Mouse (Mus musculus): ENCODE data around the gene Ndufa4l2. TPM values are rescaled to one million over a fixed set of nuclear protein-coding genes. Genes with fewer than 3 reads are reported as not detected.

Ndufa4l2 gene
- total RNA-seq (2021): 1 to 10 TPM; 6.0 to 7.0 TPM

- intact Hi-C loops (cut with DNase I): no loop called here
Observed at GRCm38 (mm10) chr10:127514764-127515163, at the start of gene Ndufa4l2. Gene Ndufa4l2 (plus strand): TSS chr10:127514967.

DNA sequence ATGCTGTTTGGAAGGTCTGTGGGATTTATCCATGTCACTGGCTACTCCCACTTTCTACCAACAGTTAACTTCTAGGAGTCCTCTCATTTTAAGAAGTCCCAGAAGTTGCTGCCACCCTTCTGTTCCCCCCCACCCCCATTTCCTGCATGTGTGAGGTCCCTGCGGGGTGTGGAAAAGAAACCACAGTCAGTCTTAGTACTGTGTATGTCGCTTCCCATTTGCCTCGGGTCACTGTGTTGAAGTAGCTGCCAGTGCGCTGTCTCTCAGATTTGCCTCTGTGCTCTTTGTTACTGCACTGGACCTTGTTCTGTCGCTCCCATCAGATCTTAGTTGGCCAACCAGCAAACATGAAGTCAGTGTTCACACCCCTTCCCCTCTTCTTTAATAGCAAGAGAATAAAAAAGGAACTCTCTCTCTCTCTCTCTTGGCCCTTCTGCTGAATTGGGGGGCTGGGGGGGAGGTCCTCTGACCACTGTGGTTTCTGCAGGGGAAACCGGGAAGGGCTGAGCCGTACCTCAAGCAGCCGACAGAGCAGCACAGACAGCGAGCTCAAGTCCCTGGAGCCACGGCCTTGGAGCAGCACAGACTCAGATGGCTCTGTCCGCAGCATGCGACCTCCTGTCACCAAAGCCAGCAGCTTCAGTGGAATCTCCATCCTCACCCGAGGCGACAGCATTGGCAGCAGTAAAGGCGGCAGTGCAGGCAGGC lies 43.3 kb upstream of the Ndufa4l2 start:
- peak in 1 of 2 experiments; percentile 33 for DNase-seq (ENCODE audit: extremely low spot score in 1 of 2, low spot score in 2 of 2)
- intact Hi-C loops (cut with DNase I): no loop called here

More at GRCm38 (mm10) chr10:127514764-127515163, at the start of gene Ndufa4l2:
- peak in 1 of 2 experiments; percentile 79 for DNase-seq (ENCODE audit: extremely low spot score in 1 of 2, low spot score in 2 of 2)

GRCm38 (mm10) chr10:127472722-127473121 lies 42.0 kb upstream of the Ndufa4l2 start:
- no peak for DNase-seq (ENCODE audit: extremely low spot score in 1 of 2, low spot score in 2 of 2)
- intact Hi-C loops (cut with DNase I): no loop called here

DNA sequence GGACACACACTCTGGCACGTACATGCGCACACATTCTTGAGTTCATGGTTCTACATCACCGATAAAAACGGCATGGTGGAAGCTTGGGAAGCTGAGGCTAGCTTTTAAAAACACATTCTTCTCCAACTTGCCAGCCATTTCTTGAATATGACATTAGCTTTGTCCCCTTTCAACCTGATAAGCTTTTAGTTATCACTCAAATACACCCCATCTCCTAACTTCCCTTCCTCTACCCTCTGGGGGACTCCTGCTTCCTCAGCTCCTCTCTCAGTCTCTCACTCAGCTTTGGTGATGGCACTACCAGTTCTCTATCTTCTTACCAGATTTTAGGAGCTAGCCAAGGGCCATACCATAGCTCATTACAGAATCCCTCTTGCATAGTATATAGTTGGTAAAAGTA lies 39.6 kb upstream of the Ndufa4l2 start:
- intact Hi-C loops (cut with DNase I): no loop called here
- no peak for DNase-seq (ENCODE audit: extremely low spot score in 1 of 2, low spot score in 2 of 2)

DNA sequence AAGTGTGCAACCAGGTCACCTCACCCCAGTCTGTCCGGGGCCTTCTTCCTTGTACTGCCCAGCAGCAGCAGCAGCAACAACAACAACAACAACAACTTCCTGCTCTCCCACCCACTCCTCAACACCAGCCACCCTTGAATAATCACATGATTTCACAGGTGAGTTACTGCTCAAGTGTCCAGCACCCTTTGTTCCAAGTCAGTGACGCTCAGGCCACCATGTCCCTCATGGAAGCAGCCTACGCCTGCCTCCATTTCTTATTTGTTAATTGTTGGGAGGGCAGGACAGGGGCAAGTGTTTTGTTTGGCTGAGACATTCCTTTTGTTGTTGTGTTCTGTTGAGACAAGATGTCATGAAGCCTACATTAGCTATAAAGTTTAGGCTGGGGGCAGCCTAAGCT lies 38.2 kb upstream of the Ndufa4l2 start:
- DNase-seq (ENCODE audit: extremely low spot score in 1 of 2, low spot score in 2 of 2): no peak
- intact Hi-C loops (cut with DNase I): no loop called here

DNA sequence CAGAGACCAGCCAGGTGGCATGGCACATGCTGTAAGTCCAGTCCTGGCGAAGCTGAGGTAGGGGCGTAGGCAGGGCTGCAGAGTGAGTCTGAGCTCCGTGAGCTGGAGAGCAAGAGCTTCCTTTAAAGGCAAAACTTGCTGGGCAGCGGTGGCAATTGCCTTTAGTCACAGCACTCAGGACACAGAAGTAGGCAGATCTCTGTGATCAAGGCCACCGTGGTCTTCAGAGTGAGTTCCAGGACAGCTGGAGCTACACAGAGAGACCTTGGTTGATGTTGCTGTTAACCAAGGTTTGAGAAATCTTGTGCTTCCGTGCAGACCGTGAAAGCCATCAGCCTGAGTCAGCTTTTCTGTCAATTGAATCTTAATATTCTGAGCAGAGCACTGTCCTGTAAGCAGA lies 37.5 kb upstream of the Ndufa4l2 start:
- no peak for DNase-seq (ENCODE audit: extremely low spot score in 1 of 2, low spot score in 2 of 2)
- intact Hi-C loops (cut with DNase I): no loop called here

- intact Hi-C loops (cut with DNase I): no loop called here
- DNase-seq (ENCODE audit: extremely low spot score in 1 of 2, low spot score in 2 of 2): no peak
Observed at GRCm38 (mm10) chr10:127479131-127479530, 35.6 kb upstream of the Ndufa4l2 start.

DNA sequence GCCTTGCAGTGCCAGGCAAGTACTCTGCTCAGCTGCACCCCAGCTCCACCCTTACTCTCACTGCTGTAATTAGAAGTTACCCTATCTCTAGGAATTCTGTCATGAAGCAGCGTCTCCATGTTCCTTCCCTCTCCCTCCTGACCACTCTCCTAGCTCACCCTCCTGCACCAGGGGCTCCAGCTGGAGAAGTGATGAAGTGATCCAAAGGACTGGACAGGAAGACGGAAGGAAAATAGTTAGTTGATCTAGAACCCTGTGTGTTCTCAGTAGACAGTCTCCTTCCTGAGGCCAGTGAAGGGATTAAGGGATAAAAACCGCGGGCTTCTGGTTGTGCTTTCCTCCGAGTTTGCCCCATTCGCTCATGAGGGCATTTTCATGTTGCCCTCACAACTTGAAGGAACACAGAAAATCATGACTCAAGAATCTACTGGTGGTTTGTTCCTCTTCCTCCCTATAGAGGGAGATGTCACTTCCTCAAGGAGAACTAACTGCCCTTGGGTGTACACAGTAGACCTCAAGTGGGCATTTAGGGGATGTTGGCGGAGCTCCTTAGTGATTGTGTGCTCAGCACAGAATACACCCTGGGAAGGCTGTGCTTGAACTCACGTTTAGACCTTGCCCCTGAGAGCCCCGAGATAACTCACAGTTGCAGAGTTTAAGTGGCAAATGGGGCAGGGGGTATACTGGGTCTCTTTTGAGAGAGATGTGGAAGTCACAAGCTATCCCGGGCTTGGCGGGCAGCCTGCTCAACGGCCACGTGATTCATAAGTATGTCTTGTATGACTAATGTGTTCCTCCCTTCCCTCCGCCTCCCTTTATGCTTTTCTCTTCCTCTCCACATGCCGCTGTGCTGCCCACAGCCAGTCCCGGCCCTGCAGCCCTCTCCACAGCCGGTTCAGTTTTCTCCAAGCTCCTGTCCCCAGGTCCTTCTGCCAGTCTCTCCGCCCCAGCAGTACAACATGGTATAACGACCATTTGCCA lies 33.6 kb upstream of the Ndufa4l2 start:
- intact Hi-C loops (cut with DNase I): no loop called here
- DNase-seq (ENCODE audit: extremely low spot score in 1 of 2, low spot score in 2 of 2): no peak

DNA sequence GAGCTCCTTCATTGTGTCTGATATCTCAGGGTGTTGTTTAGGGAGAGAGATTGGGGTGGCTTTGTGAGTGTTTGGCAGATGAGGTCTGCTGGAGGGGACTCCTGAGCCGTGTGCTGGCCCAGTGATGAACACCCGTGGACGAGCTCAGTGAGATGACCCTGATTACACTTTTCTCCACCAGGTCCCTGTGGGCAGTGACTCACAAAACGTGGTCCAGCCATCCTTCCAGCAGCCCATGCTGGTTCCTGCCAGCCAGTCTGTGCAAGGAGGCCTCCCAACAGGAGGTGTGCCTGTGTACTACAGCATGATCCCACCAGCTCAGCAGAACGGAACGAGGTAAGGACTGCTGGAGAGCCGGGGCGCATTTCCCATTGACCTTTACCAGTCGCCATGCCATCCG lies 29.5 kb upstream of the Ndufa4l2 start:
- intact Hi-C loops (cut with DNase I): no loop called here

GRCm38 (mm10) chr10:127488856-127489255 lies 25.9 kb upstream of the Ndufa4l2 start:
- intact Hi-C loops (cut with DNase I): no loop called here
- DNase-seq (ENCODE audit: extremely low spot score in 1 of 2, low spot score in 2 of 2): no peak

More for the DNA sequence above, 29.5 kb upstream of the Ndufa4l2 start:
- no peak for DNase-seq (ENCODE audit: extremely low spot score in 1 of 2, low spot score in 2 of 2)

- intact Hi-C loops (cut with DNase I): no loop called here
- no peak for DNase-seq (ENCODE audit: extremely low spot score in 1 of 2, low spot score in 2 of 2)
Observed at GRCm38 (mm10) chr10:127490160-127491127, 24.3 kb upstream of the Ndufa4l2 start.

DNA sequence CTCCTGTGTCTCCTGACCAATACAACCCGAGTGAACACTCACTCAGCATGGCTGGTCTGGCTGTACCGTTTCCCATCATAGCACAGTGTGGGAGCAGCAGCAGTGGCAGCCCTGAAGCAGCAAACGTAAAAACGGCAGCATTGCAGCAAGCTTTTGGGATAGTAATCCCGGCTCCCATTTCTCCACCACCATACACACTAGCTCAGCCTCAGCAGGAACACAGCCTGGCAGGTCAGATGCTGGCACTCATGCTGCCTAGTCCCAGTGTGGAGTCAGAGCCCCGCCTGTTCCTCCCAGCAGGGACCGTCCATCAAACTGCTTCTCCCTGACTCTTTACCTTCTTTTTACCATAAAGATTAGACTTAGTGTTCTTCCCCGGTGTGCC lies 23.6 kb upstream of the Ndufa4l2 start:
- no peak for DNase-seq (ENCODE audit: extremely low spot score in 1 of 2, low spot score in 2 of 2)

GRCm38 (mm10) chr10:127492118-127492517 lies 22.6 kb upstream of the Ndufa4l2 start:
- intact Hi-C loops (cut with DNase I): no loop called here

More for the DNA sequence above, 23.6 kb upstream of the Ndufa4l2 start:
- intact Hi-C loops (cut with DNase I): no loop called here

DNA sequence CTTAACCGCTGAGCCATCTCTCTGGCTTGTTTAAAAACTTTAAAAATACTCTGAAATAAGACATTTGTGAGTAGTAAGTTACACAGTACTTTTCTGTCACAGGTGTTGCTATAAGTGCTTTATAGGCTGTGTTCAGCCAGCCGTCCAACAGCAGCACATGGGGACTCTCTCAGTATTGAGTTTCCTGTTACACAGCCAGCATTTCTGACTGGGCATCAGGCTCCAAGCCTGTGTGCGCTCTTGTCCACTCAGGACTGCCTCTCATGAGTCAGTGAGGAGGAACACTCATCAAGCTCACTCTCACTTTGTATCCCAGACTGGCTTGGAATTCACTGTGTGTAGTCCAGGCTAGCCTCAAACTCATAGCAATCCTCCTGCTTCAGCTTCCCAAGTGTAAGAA lies 18.6 kb upstream of the Ndufa4l2 start:
- DNase-seq (ENCODE audit: extremely low spot score in 1 of 2, low spot score in 2 of 2): no peak
- intact Hi-C loops (cut with DNase I): no loop called here

More at GRCm38 (mm10) chr10:127492118-127492517, 22.6 kb upstream of the Ndufa4l2 start:
- DNase-seq (ENCODE audit: extremely low spot score in 1 of 2, low spot score in 2 of 2): peak in 1 of 2 experiments; percentile 13

DNA sequence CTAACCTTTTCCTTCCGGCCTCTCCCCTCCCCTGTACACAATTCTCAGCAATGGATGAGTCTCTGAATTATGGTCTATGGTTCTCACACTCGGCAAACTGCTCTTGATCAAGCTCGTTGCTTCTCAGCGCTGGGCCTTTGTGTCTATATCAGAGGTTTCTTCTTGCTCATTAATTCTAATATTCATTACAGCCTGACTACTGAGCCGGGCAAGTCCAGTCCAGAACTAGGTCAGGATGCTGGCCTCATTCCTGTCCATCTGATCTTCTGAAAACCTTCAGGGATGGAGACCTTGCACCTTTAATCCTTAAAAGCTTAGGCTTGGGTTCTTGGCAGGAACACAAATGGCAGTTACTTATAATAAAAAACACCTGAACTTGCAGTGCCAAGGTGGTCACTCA lies 15.3 kb upstream of the Ndufa4l2 start:
- intact Hi-C loops (cut with DNase I): no loop called here
- no peak for DNase-seq (ENCODE audit: extremely low spot score in 1 of 2, low spot score in 2 of 2)

DNA sequence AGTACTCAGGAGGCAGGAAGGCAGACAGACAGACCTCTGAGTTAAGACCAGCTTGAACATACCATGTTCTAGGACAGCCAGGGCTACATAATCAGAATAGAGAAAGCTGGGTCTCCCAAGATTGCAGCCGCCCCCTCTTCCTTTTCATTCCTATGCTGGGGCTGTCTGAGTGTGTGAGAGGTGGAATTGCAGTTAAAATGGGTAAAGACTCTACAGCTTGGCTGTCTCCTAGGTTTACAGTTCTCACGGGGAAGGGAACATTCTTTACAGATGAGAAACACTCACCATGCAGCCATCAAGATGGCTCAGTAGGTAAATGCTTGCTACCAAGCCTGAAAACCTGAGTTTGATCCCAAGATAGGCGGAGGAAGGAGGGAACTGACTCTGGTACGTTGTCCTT lies 14.7 kb upstream of the Ndufa4l2 start:
- intact Hi-C loops (cut with DNase I): no loop called here
- no peak for DNase-seq (ENCODE audit: extremely low spot score in 1 of 2, low spot score in 2 of 2)

DNA sequence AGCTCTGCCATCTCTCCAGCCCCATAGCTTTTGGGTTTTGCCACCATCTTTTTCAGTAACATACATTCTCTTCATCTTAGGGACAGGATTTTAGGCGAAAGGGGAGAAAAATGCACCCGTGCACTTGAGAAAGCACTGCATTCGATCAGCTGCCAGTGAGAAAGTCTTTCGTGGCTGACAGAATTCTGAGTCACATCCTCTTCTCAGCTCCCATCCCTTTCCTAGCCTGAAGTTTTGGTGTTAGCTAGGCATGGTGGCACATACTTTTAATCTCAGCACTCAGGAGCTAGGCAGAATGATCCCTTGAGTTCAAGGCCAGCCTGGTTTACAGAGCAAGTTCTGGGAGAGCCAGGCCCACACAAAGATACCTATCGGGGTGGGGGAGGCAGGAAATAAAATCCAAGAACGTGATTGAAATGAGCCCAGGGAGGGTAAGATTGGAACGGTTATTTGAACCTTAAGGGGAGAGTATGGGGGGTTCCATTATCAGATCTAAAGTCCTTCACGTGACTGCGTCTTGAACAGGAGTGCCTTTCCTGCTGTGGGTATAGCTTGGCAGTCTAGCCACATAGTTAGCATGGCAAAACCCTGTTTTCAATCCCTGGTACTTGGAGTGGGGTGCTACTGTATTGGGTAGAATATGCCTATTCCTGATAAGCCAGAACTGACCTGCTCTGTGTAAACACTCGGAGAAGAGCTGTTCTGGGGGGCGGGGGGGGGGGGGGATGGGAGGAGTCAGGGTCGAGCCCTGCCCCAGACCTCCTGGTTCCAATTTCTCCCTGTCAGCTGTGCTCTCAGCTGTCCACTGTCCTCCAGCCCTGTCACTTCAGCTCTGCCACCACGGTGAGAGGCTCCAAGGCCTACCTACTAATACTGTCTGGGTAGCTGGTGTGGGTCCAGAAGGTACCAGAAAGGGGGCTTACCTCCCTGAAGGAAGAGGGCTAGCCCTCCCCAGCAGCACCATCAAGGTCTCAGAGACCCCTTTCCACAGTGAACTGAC lies 13.6 kb upstream of the Ndufa4l2 start, which contains the start of gene Stac3:
Stac3 (plus strand) TSS at position 793 of the 1,000 bp plus-strand sequence.
- no peak for DNase-seq (ENCODE audit: extremely low spot score in 1 of 2, low spot score in 2 of 2)
- intact Hi-C loops (cut with DNase I): no loop called here

Measured in left cerebral cortex, postnatal 10 days (tissue).